Mouse (Mus musculus): ENCODE data around the gene Atpif1. TPM values are rescaled to one million over a fixed set of nuclear protein-coding genes. Genes with fewer than 3 reads are reported as not detected.
"Not testable (repeated sequence)": the region's sequence is repeated elsewhere in the genome, so short reads cannot be mapped to it uniquely, and the experiment has no call there.

Atpif1 gene
- polyA plus RNA-seq, 1 experiment from 2014 or later, result 1,262 TPM

DNA sequence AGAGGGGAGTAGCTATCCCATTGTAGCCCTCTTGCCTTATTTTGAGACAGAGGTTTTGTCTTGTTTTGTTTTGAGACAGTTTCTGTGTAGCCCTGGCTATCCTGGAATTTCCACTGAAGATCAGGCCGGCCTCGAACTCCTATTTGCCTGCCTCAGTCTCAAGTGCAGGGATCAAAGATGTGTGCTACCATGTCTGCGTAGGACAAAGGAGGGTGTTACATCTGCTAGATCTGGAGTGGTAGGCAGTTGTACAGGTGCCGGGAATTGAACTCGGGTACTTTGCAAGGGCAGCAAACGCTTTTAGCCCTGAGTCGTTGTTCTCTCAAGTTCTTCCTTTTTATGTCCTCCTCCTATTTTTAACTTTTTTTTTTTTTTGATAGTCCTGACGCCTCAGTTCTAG lies 42.4 kb downstream of the Atpif1 start:
- H3K4me3 ChIP-seq (ENCODE audit: low read depth, low read length), result no peak overlapping the region
- 84% methylated on average over 8 of the region's 8 CpGs for WGBS (ENCODE audit: insufficient replicate concordance)
- H3K36me3 ChIP-seq (ENCODE audit: control insufficient read depth, insufficient read depth, low read length), result 0 out of 2 replicates have a peak, but pooled peaks cover 2% of the 10 kb centered on the region
- H3K27ac ChIP-seq (ENCODE audit: low read depth, low read length), result no peak overlapping the region
- no peaks in the 10 kb centered on the region for H3K9me3 ChIP-seq (replicated peaks; ENCODE audit: control insufficient read depth, low read length)
- no peak overlapping the region for H3K9ac ChIP-seq (ENCODE audit: low read depth, low read length)
- no peak for ATAC-seq (replicated peaks; ENCODE audit: insufficient number of reproducible peaks, low FRiP score, low TSS enrichment)
- H3K27me3 ChIP-seq (ENCODE audit: control insufficient read depth, insufficient read depth, low read length), result no peaks in the 10 kb centered on the region
- no peaks in the 10 kb centered on the region for H3K4me1 ChIP-seq (ENCODE audit: control insufficient read depth, insufficient read depth, low read length)
- H3K4me2 ChIP-seq, result no peak overlapping the region

DNA sequence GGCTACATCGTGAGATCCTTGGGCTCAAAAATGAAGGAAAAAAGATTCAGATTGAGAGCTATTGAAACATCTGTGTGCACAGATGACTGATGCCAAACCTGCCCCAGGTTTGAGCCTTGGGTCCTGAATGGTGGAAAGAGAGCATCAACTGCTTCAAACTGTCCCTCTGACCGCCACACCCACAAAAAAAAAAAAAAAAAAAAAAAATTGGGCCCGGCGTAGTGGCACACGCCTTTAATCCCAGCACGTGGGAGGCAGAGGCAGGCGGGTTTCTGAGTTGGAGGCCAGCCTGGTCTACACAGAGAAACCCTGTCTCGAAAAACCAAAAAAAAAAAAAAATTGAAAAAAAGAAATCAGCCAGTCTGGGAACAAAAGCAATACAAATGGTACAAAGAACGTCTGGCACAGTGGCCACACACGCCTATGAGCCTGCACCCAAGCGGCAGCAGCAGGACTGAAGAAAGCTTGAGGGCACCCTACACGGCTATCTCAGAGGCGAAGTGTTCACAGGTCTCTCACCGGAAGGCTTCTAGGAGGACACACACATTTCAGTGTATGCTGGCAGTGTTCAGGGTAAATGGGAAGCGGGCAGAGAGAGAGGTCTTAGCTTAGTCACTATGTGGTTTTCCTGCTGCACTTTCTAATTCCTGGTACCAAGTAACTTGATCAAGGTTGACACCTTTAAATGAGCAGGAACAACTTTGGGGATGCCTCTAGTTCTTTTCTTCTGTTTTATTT lies 43.0 kb downstream of the Atpif1 start:
- H3K9me3 ChIP-seq (replicated peaks; ENCODE audit: control insufficient read depth, low read length), result no peaks in the 10 kb centered on the region

DNA sequence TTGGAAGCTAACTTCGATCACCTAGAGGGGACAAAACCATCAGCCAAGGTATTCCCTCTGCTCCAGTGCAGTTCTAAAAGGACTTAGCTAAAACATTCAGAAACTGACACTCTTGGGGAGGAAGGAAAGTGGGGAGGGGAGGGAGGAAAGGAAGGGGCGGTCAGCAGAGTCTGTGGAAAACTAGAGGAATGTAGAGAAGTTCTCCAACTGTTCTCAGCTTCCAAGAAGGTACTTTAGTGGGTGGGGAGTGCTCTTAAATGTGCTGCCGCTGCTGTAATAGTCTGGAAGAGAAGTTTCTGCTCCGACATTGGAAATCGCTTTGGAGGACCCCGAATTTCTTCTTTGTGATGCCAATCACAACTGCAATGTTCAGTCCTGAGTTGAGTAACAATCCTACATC lies 44.5 kb downstream of the Atpif1 start:
- Histone ChIP-seq H3K27me3 (ENCODE audit: control insufficient read depth, insufficient read depth, low read length) (no peaks in the 10 kb centered on the region), H3K4me3 (ENCODE audit: low read depth, low read length) (no peak overlapping the region), H3K36me3 (ENCODE audit: control insufficient read depth, insufficient read depth, low read length) (no peaks in the 10 kb centered on the region), H3K27ac (ENCODE audit: low read depth, low read length) (no peak overlapping the region), H3K9ac (ENCODE audit: low read depth, low read length) (no peak overlapping the region), H3K9me3 (replicated peaks; ENCODE audit: control insufficient read depth, low read length) (no peaks in the 10 kb centered on the region), H3K4me2 (no peak overlapping the region), H3K4me1 (ENCODE audit: control insufficient read depth, insufficient read depth, low read length) (no peaks in the 10 kb centered on the region)
- 73% methylated on average over 6 of the region's 6 CpGs for WGBS (ENCODE audit: insufficient replicate concordance)
- ATAC-seq (replicated peaks; ENCODE audit: insufficient number of reproducible peaks, low FRiP score, low TSS enrichment), result no peak

More for the DNA sequence above, 43.0 kb downstream of the Atpif1 start:
- 0 out of 2 replicates have a peak, but pooled peaks cover 2% of the 10 kb centered on the region for H3K36me3 ChIP-seq (ENCODE audit: control insufficient read depth, insufficient read depth, low read length)
- H3K4me3 ChIP-seq (ENCODE audit: low read depth, low read length), result no peak overlapping the region
- H3K9ac ChIP-seq (ENCODE audit: low read depth, low read length), result no peak overlapping the region
- H3K4me1 ChIP-seq (ENCODE audit: control insufficient read depth, insufficient read depth, low read length), result no peaks in the 10 kb centered on the region
- no peak for ATAC-seq (replicated peaks; ENCODE audit: insufficient number of reproducible peaks, low FRiP score, low TSS enrichment)
- H3K27me3 ChIP-seq (ENCODE audit: control insufficient read depth, insufficient read depth, low read length), result no peaks in the 10 kb centered on the region
- no peak overlapping the region for H3K4me2 ChIP-seq
- 82% methylated on average over 15 of the region's 15 CpGs for WGBS (ENCODE audit: insufficient replicate concordance)
- H3K27ac ChIP-seq (ENCODE audit: low read depth, low read length), result no peak overlapping the region

DNA sequence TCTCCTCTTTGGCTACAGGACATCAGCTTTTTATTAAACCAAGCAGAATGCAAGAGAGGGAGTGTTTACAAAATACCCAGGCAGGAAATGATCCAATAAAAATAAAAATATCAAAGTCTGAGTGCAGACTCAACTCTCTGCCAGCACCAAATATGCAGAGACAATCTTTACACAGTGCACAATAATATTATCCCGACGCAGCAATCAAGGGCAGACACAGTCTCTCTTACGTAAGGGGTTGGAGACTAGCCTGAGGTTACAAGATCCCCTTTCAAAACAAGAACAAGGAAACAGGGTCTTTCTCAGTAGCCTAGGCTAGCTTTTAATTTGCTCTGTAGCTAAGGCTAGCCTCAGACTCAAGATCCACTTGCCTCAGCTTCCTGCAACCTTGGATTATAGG lies 44.9 kb downstream of the Atpif1 start:
- 84% methylated on average over 3 of the region's 3 CpGs for WGBS (ENCODE audit: insufficient replicate concordance)
- Histone ChIP-seq H3K27ac (ENCODE audit: low read depth, low read length) (no peak overlapping the region), H3K9ac (ENCODE audit: low read depth, low read length) (no peak overlapping the region), H3K4me1 (ENCODE audit: control insufficient read depth, insufficient read depth, low read length) (no peaks in the 10 kb centered on the region), H3K36me3 (ENCODE audit: control insufficient read depth, insufficient read depth, low read length) (no peaks in the 10 kb centered on the region), H3K27me3 (ENCODE audit: control insufficient read depth, insufficient read depth, low read length) (no peaks in the 10 kb centered on the region), H3K4me3 (ENCODE audit: low read depth, low read length) (no peak overlapping the region), H3K9me3 (replicated peaks; ENCODE audit: control insufficient read depth, low read length) (no peaks in the 10 kb centered on the region), H3K4me2 (no peak overlapping the region)
- ATAC-seq (replicated peaks; ENCODE audit: insufficient number of reproducible peaks, low FRiP score, low TSS enrichment), result no peak

DNA sequence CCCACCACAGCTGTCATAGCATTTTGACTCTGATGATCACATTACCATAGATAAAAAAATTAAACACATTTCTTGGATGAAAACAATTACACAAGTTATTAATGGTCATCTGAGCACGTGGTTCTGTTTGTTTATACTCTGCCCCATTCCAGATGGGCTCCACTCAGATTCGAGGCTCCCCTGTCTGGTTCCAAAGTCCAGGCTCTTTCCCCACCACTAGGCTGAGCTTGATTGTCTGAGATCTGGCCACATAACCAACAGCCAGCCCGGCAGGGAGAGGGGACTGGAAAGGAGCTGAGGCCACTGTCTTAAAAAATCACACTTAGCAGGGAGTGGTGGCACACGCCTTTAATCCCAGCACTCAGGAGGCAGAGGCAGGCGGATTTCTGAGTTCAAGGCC lies 48.6 kb downstream of the Atpif1 start:
- H3K27me3 ChIP-seq (ENCODE audit: control insufficient read depth, insufficient read depth, low read length), result no peaks in the 10 kb centered on the region
- no peaks in the 10 kb centered on the region for H3K36me3 ChIP-seq (ENCODE audit: control insufficient read depth, insufficient read depth, low read length)
- H3K4me3 ChIP-seq (ENCODE audit: low read depth, low read length), result no peak overlapping the region
- H3K9me3 ChIP-seq (replicated peaks; ENCODE audit: control insufficient read depth, low read length), result no peaks in the 10 kb centered on the region
- no peaks in the 10 kb centered on the region for H3K4me1 ChIP-seq (ENCODE audit: control insufficient read depth, insufficient read depth, low read length)
- H3K27ac ChIP-seq (ENCODE audit: low read depth, low read length), result no peak overlapping the region
- 66% methylated on average over 5 of the region's 5 CpGs for WGBS (ENCODE audit: insufficient replicate concordance)
- no peak for ATAC-seq (replicated peaks; ENCODE audit: insufficient number of reproducible peaks, low FRiP score, low TSS enrichment)
- no peak overlapping the region for H3K4me2 ChIP-seq
- no peak overlapping the region for H3K9ac ChIP-seq (ENCODE audit: low read depth, low read length)

DNA sequence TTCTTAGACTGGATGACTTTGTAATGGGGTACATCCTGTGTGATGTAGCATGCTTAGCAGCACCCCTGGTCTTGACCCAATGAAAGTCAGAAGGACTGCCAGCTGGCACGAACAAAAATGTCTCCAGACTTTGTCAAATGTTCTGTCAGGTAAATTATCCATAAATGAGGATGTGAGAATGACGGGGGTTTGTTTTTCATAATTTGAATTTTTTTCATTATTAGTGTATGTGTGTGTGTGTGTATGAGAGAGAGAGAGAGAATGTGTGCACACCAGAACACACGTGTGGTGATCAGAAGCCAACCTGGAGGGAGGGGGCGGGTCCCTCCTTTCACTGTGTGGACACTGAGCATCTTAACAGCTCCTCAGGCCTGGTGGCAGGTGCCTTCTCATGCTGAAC lies 49.2 kb downstream of the Atpif1 start:
- Histone ChIP-seq H3K4me3 (ENCODE audit: low read depth, low read length) (no peak overlapping the region), H3K27ac (ENCODE audit: low read depth, low read length) (no peak overlapping the region), H3K27me3 (ENCODE audit: control insufficient read depth, insufficient read depth, low read length) (no peaks in the 10 kb centered on the region), H3K36me3 (ENCODE audit: control insufficient read depth, insufficient read depth, low read length) (no peaks in the 10 kb centered on the region), H3K4me1 (ENCODE audit: control insufficient read depth, insufficient read depth, low read length) (no peaks in the 10 kb centered on the region), H3K9me3 (replicated peaks; ENCODE audit: control insufficient read depth, low read length) (no peaks in the 10 kb centered on the region), H3K4me2 (no peak overlapping the region), H3K9ac (ENCODE audit: low read depth, low read length) (no peak overlapping the region)
- ATAC-seq (replicated peaks; ENCODE audit: insufficient number of reproducible peaks, low FRiP score, low TSS enrichment), result no peak
- whole genome bisulfite sequencing (ENCODE audit: insufficient replicate concordance), result 80% methylated on average over 4 of the region's 4 CpGs

DNA sequence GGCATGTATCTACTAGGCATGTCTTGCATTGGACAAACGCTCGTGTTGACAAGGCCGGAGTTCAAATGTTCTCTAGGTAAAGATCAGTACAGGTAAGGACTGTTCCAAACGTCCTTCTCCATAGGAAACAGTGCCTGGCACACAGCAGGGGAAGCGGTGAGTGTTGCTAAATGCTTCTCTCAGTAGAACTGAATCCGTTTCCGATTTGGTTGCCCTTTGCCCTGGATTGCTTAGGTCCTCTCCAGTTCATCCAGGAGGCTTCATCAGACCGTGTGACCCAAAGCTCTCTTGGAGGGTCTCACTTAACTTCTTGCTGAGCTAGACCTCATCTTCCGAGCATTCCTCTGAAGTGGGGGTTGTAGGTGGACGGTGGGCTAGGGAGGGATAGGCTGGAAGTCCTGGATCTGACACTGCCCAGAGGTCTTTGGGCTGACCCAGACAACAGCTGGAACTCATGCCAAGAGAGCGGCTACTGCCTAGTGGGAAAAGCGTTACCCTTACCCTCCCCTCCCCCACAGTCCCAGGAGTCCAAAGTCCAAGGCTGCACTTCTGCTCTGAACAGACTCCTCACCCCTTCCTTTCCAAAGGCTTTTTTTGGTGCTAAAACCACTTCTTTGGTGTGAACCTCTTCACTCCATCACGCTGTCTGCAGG lies 50.4 kb downstream of the Atpif1 start:
- ATAC-seq (replicated peaks; ENCODE audit: insufficient number of reproducible peaks, low FRiP score, low TSS enrichment), result no peak
- Histone ChIP-seq H3K27ac (ENCODE audit: low read depth, low read length) (no peak overlapping the region), H3K36me3 (ENCODE audit: control insufficient read depth, insufficient read depth, low read length) (no peaks in the 10 kb centered on the region), H3K4me2 (no peak overlapping the region), H3K4me1 (ENCODE audit: control insufficient read depth, insufficient read depth, low read length) (no peaks in the 10 kb centered on the region), H3K9me3 (replicated peaks; ENCODE audit: control insufficient read depth, low read length) (no peaks in the 10 kb centered on the region), H3K9ac (ENCODE audit: low read depth, low read length) (no peak overlapping the region), H3K4me3 (ENCODE audit: low read depth, low read length) (no peak overlapping the region), H3K27me3 (ENCODE audit: control insufficient read depth, insufficient read depth, low read length) (no peaks in the 10 kb centered on the region)
- 67% methylated on average over 13 of the region's 13 CpGs for WGBS (ENCODE audit: insufficient replicate concordance)

DNA sequence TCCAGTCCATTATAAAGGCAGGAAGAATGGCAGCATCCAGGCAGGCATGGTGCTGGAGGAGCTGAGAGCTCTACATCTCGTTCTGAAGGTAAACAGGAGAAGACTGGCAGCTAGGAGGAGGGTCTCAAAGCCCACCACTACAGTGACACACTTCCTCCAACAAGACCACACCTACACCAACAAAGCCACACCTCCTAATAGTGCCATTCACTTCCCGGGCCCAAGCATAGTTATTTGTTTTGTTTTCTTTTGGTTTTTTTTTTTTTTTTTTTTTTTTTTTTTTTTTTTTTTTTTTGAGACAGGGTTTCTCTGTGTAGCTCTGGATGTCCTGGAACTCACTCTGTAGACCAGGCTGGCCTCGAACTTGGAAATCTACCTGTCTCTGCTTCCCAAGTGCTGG lies 51.4 kb downstream of the Atpif1 start:
- not testable (repeated sequence) for H3K9me3 ChIP-seq (replicated peaks; ENCODE audit: control insufficient read depth, low read length); H3K36me3 ChIP-seq (ENCODE audit: control insufficient read depth, insufficient read depth, low read length); H3K4me2 ChIP-seq; H3K27ac ChIP-seq (ENCODE audit: low read depth, low read length); H3K9ac ChIP-seq (ENCODE audit: low read depth, low read length); H3K4me3 ChIP-seq (ENCODE audit: low read depth, low read length); ATAC-seq (replicated peaks; ENCODE audit: insufficient number of reproducible peaks, low FRiP score, low TSS enrichment); H3K27me3 ChIP-seq (ENCODE audit: control insufficient read depth, insufficient read depth, low read length); H3K4me1 ChIP-seq (ENCODE audit: control insufficient read depth, insufficient read depth, low read length)
- 64% methylated on average over 3 of the region's 3 CpGs for WGBS (ENCODE audit: insufficient replicate concordance)
